Mouse (Mus musculus) stomach, postnatal 0 days (tissue): ENCODE measurements around the gene Tox2. TPM values are rescaled to one million over a fixed set of nuclear protein-coding genes. Genes with fewer than 3 reads are reported as not detected.

Experiments
- ATAC-seq: fragments of 200-750 bp; cut with Nextera tagmentation; 2 replicates; pipeline ENCODE4 v1.8.0; 2017; ENCODE audit not compliant: low FRiP score, low TSS enrichment
- DNase-seq: peaks from one replicate; pipeline ENCODE4 v3.0.0-alpha.2; 2016; ENCODE audit warnings: low spot score
- H3K27ac ChIP-seq: fragments of 300-500 bp; sonication (generic); replicated peaks from 2 replicates; pipeline ENCODE4 v1.5.1; 2014; ENCODE audit warnings: mild to moderate bottlenecking, control low read depth
- H3K27me3 ChIP-seq: fragments of 300-500 bp; sonication (generic); 2 replicates; pipeline ENCODE4 v1.6.1; 2014; ENCODE audit warnings: low read length; ENCODE audit not compliant: control insufficient read depth, insufficient read depth
- H3K36me3 ChIP-seq: fragments of 300-500 bp; sonication (generic); 2 replicates; pipeline ENCODE4 v1.6.1; 2014; ENCODE audit warnings: low read length, mixed read lengths; ENCODE audit not compliant: control insufficient read depth, insufficient read depth
- H3K4me1 ChIP-seq: fragments of 300-500 bp; sonication (generic); replicated peaks from 2 replicates; pipeline ENCODE4 v1.6.1; 2014; ENCODE audit warnings: antibody characterized with exemption; ENCODE audit not compliant: control insufficient read depth, insufficient read depth
- H3K4me2 ChIP-seq: fragments of 300-500 bp; sonication (generic); replicated peaks from 2 replicates; pipeline ENCODE4 v1.6.1; 2014; ENCODE audit warnings: low read depth, mild to moderate bottlenecking, control low read depth, moderate library complexity
- H3K4me3 ChIP-seq: fragments of 300-500 bp; sonication (generic); 2 replicates; pipeline ENCODE4 v1.5.1; 2014; ENCODE audit warnings: low read depth, low read length, control low read depth
- H3K9ac ChIP-seq: fragments of 300-500 bp; sonication (generic); 2 replicates; pipeline ENCODE4 v1.6.1; 2014; ENCODE audit warnings: mild to moderate bottlenecking, low read length, control low read depth, mixed read lengths
- H3K9me3 ChIP-seq: fragments of 300-500 bp; sonication (generic); 2 replicates; pipeline ENCODE4 v1.6.1; 2016; ENCODE audit warnings: low read length; ENCODE audit not compliant: control insufficient read depth
- CTCF ChIP-seq: IDR thresholded peaks from 2 replicates; pipeline ENCODE4 v1.5.1; 2016; ENCODE audit warnings: antibody characterized with exemption, low read depth, mild to moderate bottlenecking, moderate library complexity
- EP300 ChIP-seq: optimal IDR thresholded peaks from 2 replicates; pipeline ENCODE3; 2016; ENCODE audit warnings: antibody characterized with exemption
- WGBS: fragments of 180-500 bp; shearing (Covaris S2); extraction: QIAGEN DNeasy Blood & Tissue Kit; methylation state at CpG from one replicate; pipeline ENCODE4 v1.1.7; 2014; 5-methylcytosine and 5-hydroxymethylcytosine counted together
- polyA plus RNA-seq: library from polyadenylated mRNA; unstranded; fragments of >200 nt; fragmentation: Nextera tagmentation; extraction: Ambion mirVana; gene quantifications from 2 replicates; pipeline ENCODE4 v1.2.1, GENCODE M21; 2015

Tox2 gene
- polyA plus RNA-seq, 1 experiment from 2014 or later, result 0.98 TPM

- no peak overlapping the region for H3K27ac ChIP-seq
- DNase-seq, result no peak
- no peak for ATAC-seq
- H3K4me1 ChIP-seq, result 0 out of 2 replicates have a peak, but pooled peaks cover 2% of the 10 kb centered on the region
- no peak overlapping the region for H3K9ac ChIP-seq
- TF ChIP-seq EP300, result no peak
- TF ChIP-seq CTCF, result no peak
- no peaks in the 10 kb centered on the region for H3K27me3 ChIP-seq
- no peaks in the 10 kb centered on the region for H3K9me3 ChIP-seq
- 77% methylated on average over 16 of the region's 16 CpGs for WGBS
- no peak overlapping the region for H3K4me2 ChIP-seq
- no peak overlapping the region for H3K4me3 ChIP-seq
- no peaks in the 10 kb centered on the region for H3K36me3 ChIP-seq
Observed at GRCm38 (mm10) chr2:163360858-163361623, 158.1 kb downstream of the Tox2 start.

DNA sequence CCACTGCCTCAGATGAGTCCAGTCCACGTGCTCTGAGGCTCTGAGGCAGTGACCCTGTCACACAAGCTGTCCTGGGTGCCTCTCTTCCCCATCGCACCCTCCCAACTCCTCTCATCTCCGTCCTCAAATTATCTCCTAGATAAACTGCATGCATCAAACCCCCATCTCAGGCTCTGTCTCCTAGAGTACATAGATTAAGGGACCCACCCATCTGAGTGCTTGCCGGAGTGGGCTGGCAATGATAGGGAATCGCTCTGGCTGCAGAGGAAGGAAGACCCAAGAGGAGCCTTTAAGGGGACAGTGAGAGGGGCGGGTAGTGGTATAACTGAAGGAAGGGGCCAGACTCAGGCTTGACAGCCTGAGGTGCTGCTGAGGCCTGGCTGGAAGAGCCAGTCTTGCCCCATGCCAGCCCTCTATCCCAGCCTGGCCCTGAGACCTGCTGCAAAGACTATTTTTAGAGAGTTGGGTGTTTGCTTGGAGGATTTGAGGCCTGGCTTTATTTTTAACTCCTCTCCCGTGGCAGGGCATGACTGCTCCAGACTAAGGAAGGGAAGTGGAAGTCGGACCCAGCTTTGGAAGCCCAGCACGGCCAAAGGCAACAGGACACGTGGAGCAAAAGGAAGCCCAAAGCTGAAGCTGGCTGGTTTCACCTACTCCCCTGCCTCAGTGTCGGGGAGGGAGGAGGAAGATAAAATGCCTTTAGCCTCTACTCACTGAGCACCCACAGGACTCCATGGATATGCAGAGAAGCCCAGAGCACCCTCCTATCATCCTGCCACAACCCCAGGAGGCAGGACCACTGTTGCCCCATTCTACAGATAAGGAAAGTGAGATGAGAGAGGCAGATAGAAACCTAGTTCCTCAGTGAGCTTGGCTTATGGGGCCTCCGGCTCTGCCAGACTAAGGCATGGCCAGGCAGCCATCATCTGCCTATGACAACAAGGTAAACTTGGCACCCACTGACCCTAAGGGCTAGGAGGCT, 160.3 kb downstream of the Tox2 start:
- H3K27ac ChIP-seq, result peak overlapping the region; percentile 65
- 44% methylated on average over 12 of the region's 12 CpGs for WGBS

GRCm38 (mm10) chr2:163364785-163365541, 162.0 kb downstream of the Tox2 start:
- no peaks in the 10 kb centered on the region for H3K27me3 ChIP-seq
- 0 out of 2 replicates have a peak, but pooled peaks cover 2% of the 10 kb centered on the region for H3K4me1 ChIP-seq
- TF ChIP-seq CTCF (no peak), EP300 (no peak)
- H3K9ac ChIP-seq, result no peak overlapping the region
- H3K4me3 ChIP-seq, result no peak overlapping the region
- DNase-seq (no peak), ATAC-seq (peak; percentile 33; the same call in 1 of the 2 replicates)
- H3K9me3 ChIP-seq, result no peaks in the 10 kb centered on the region
- 39% methylated on average over 18 of the region's 18 CpGs for WGBS
- H3K36me3 ChIP-seq, result no peaks in the 10 kb centered on the region
- no peak overlapping the region for H3K4me2 ChIP-seq
- H3K27ac ChIP-seq, result peak overlapping the region; percentile 5; the same call in 1 of the 2 replicates

More for the DNA sequence above, 160.3 kb downstream of the Tox2 start:
- no peak for ATAC-seq
- Histone ChIP-seq H3K9me3 (no peaks in the 10 kb centered on the region), H3K4me3 (no peak overlapping the region), H3K36me3 (no peaks in the 10 kb centered on the region), H3K27me3 (no peaks in the 10 kb centered on the region), H3K4me1 (0 out of 2 replicates have a peak, but pooled peaks cover 2% of the 10 kb centered on the region), H3K4me2 (no peak overlapping the region), H3K9ac (0 out of 2 replicates have a peak overlapping the region, but pooled peaks have one; percentile 23)
- TF ChIP-seq CTCF (no peak), EP300 (no peak)
- no peak for DNase-seq

GRCm38 (mm10) chr2:163370175-163370574, 167.2 kb downstream of the Tox2 start:
- Histone ChIP-seq H3K27me3 (no peaks in the 10 kb centered on the region), H3K4me2 (no peak overlapping the region), H3K4me3 (no peak overlapping the region), H3K9ac (peak overlapping the region; percentile 18; the same call in 1 of the 2 replicates), H3K9me3 (no peaks in the 10 kb centered on the region), H3K4me1 (0 out of 2 replicates have a peak, but pooled peaks cover 2% of the 10 kb centered on the region), H3K36me3 (no peaks in the 10 kb centered on the region), H3K27ac (peak overlapping the region; percentile 90)
- DNase-seq (no peak), ATAC-seq (peak; percentile 62; the same call in 1 of the 2 replicates)
- TF ChIP-seq CTCF (no peak), EP300 (no peak)
- WGBS, result 23% methylated on average over 4 of the region's 4 CpGs

GRCm38 (mm10) chr2:163372627-163373026, 169.7 kb downstream of the Tox2 start:
- no peak for DNase-seq
- 100% methylated on average over 1 of the region's 1 CpGs for WGBS
- H3K36me3 ChIP-seq, result no peaks in the 10 kb centered on the region
- H3K9me3 ChIP-seq, result no peaks in the 10 kb centered on the region
- ATAC-seq, result no peak
- H3K4me2 ChIP-seq, result no peak overlapping the region
- H3K9ac ChIP-seq, result no peak overlapping the region
- H3K4me1 ChIP-seq, result no peaks in the 10 kb centered on the region
- no peaks in the 10 kb centered on the region for H3K27me3 ChIP-seq
- TF ChIP-seq EP300 (no peak), CTCF (no peak)
- no peak overlapping the region for H3K27ac ChIP-seq
- H3K4me3 ChIP-seq, result no peak overlapping the region

Other genes starting within 250 kb of the Tox2 start
- 2.6 and 3.3 TPM in 2 replicates for gene Sgk2, start 215.8 kb upstream of the Tox2 start, polyA plus RNA-seq
- gene Ift52, start 185.8 kb upstream of the Tox2 start, polyA plus RNA-seq, result 32.3 and 34.3 TPM in 2 replicates
- 5.3 and 5.4 TPM in 2 replicates for gene Mybl2, start 148.4 kb upstream of the Tox2 start, polyA plus RNA-seq
- 0.16 TPM in 1 of 2 replicates, not detected in the other for gene Gtsf1l, start 115.3 kb upstream of the Tox2 start, polyA plus RNA-seq
- 13.6 and 13.9 TPM in 2 replicates for gene Jph2, start 194.9 kb downstream of the Tox2 start, polyA plus RNA-seq
- 79.8 and 81.4 TPM in 2 replicates for gene Oser1, start 221.6 kb downstream of the Tox2 start, polyA plus RNA-seq
- 1.9 and 2.7 TPM in 2 replicates for gene Gdap1l1, start 235.4 kb downstream of the Tox2 start, polyA plus RNA-seq